Mouse (Mus musculus) thymus, adult 2 months (tissue): ENCODE results near the gene Creb3.

ENCODE experiments used
- CTCF ChIP-seq: fragments of 200-500 bp; IDR thresholded peaks from 2 replicates; pipeline ENCODE4 v1.5.1; 2012; ENCODE audit warnings: mild to moderate bottlenecking, control low read depth, low read length, moderate library complexity, borderline replicate concordance; ENCODE audit not compliant: control insufficient read depth, poor library complexity, insufficient read depth; ENCODE audit errors: extremely low read depth
- POLR2A ChIP-seq: fragments of 200-500 bp; IDR thresholded peaks from 2 replicates; pipeline ENCODE4 v1.6.1; 2012; ENCODE audit warnings: mild to moderate bottlenecking, low read length, control low read depth, moderate library complexity; ENCODE audit not compliant: control insufficient read depth, poor library complexity, insufficient read depth; ENCODE audit errors: extremely low read depth

- TF ChIP-seq CTCF (no peak), POLR2A (no peak)
Observed at GRCm38 (mm10) chr4:43579731-43580130, 17.6 kb downstream of the Creb3 start.
